ENCODE assay signal across 20 mouse cellular contexts in genomic region chr12:112387836-112388235, GRCm38 (mm10).
A peak's percentile ranks its signal among the peaks of the same experiment; 100 is the strongest.
DNase-seq lines count a peak whose midpoint lies in the region; ATAC-seq and TF ChIP-seq lines count a peak whose summit lies in the region.
"Had no signal": no experiment of that assay in that cellular context is flagged by ENCODE, and none has a peak within 500 bp of the region (broad histone marks: within the 10 kb centered on the region; RNA-seq: fewer than 3 reads in every experiment).

No protein-coding gene starts in this region.

- WGBS in forebrain, embryonic 10.5 days, result 72% methylated on average over 9 of the region's 9 CpGs
- 64% methylated on average over 9 of the region's 9 CpGs for WGBS in forebrain, postnatal 0 days
- 67% methylated on average over 9 of the region's 9 CpGs for WGBS in midbrain, postnatal 0 days
- WGBS in midbrain, embryonic 14.5 days, result 62% methylated on average over 9 of the region's 9 CpGs

- no peak overlapping the region for H3K4me2 ChIP-seq in forebrain, postnatal 0 days (ENCODE audit: low read depth)
- H3K4me2 ChIP-seq in midbrain, postnatal 0 days (ENCODE audit: low read depth, low read length, poor library complexity, severe bottlenecking), result no peak overlapping the region
- no peak overlapping the region for H3K4me2 ChIP-seq in midbrain, embryonic 14.5 days (ENCODE audit: low read length)
- H3K4me2 ChIP-seq: embryonic facial prominence, embryonic 15.5 days; forebrain, embryonic 15.5 days; limb, embryonic 15.5 days; lung, embryonic 15.5 days; neural tube, embryonic 12.5 days had no signal

- no peak for ATAC-seq in forebrain, postnatal 0 days
- ATAC-seq in midbrain, postnatal 0 days (ENCODE audit: low FRiP score), result no peak
- no peak for ATAC-seq in midbrain, embryonic 14.5 days (ENCODE audit: low FRiP score, low TSS enrichment)
- ATAC-seq: forebrain, embryonic 15.5 days; Patski had no signal

- no peak for DNase-seq in forebrain, embryonic 10.5 days (ENCODE audit: extremely low spot score, low spot score)
- DNase-seq in forebrain, postnatal 0 days, result no peak
- no peak for DNase-seq in layer of hippocampus, adult 2 months (ENCODE audit: low spot score in 2 of 2)
- DNase-seq in layer of hippocampus, postnatal 25 days (ENCODE audit: extremely low spot score in 1 of 2, low spot score in 1 of 2), result no peak
- no peak for DNase-seq in midbrain, postnatal 0 days (ENCODE audit: low spot score)
- no peak for DNase-seq in midbrain, embryonic 14.5 days
- no peak for DNase-seq in cerebellum, adult 9-10 months
- no peak for DNase-seq in left cerebral cortex, adult 9 months (ENCODE audit: low spot score in 2 of 2)
- DNase-seq: cerebellum, postnatal 10 days; embryo, embryonic 11 days; heart, adult 11 months; spleen, adult 18-20 months had no signal

- peaks cover 38% of the 10 kb centered on the region for H3K4me1 ChIP-seq in forebrain, embryonic 10.5 days
- no peaks in the 10 kb centered on the region for H3K4me1 ChIP-seq in forebrain, postnatal 0 days (ENCODE audit: insufficient read depth)
- H3K4me1 ChIP-seq in midbrain, postnatal 0 days (ENCODE audit: insufficient read depth, low read length), result no peaks in the 10 kb centered on the region
- no peaks in the 10 kb centered on the region for H3K4me1 ChIP-seq in midbrain, embryonic 14.5 days (ENCODE audit: control insufficient read depth, insufficient read depth, low read length)
- H3K4me1 ChIP-seq: embryonic facial prominence, embryonic 15.5 days; limb, embryonic 15.5 days; lung, embryonic 15.5 days; megakaryocyte, embryonic 14.5 days had no signal

- H3K9ac ChIP-seq in forebrain, postnatal 0 days, result no peak overlapping the region
- H3K9ac ChIP-seq in midbrain, postnatal 0 days (replicated peaks; ENCODE audit: low read length, poor library complexity, severe bottlenecking), result no peak overlapping the region
- H3K9ac ChIP-seq in midbrain, embryonic 14.5 days (replicated peaks; ENCODE audit: low read length), result no peak overlapping the region
- H3K9ac ChIP-seq: embryonic facial prominence, embryonic 15.5 days; forebrain, embryonic 15.5 days; limb, embryonic 15.5 days; lung, embryonic 15.5 days; neural tube, embryonic 12.5 days had no signal

- H3K27ac ChIP-seq in forebrain, embryonic 10.5 days, result peak overlapping the region; percentile 78
- no peak overlapping the region for H3K27ac ChIP-seq in forebrain, postnatal 0 days (ENCODE audit: low read depth, low read length)
- no peak overlapping the region for H3K27ac ChIP-seq in layer of hippocampus, adult 2 months
- H3K27ac ChIP-seq in midbrain, postnatal 0 days (ENCODE audit: low read depth, low read length), result no peak overlapping the region
- H3K27ac ChIP-seq in midbrain, embryonic 14.5 days (replicated peaks; ENCODE audit: low read depth, low read length), result no peak overlapping the region
- H3K27ac ChIP-seq: embryonic facial prominence, embryonic 15.5 days; forebrain, embryonic 15.5 days; left cerebral cortex, adult 2 months; limb, embryonic 15.5 days; lung, embryonic 15.5 days; neural tube, embryonic 12.5 days had no signal

- H3K9me3 ChIP-seq in forebrain, embryonic 10.5 days, result no peaks in the 10 kb centered on the region
- H3K9me3 ChIP-seq in forebrain, postnatal 0 days (ENCODE audit: low read length), result no peaks in the 10 kb centered on the region
- H3K9me3 ChIP-seq in midbrain, postnatal 0 days (ENCODE audit: low read length), result no peaks in the 10 kb centered on the region
- no peaks in the 10 kb centered on the region for H3K9me3 ChIP-seq in midbrain, embryonic 14.5 days (ENCODE audit: control insufficient read depth, low read length)
- H3K9me3 ChIP-seq: embryonic facial prominence, embryonic 15.5 days; forebrain, embryonic 15.5 days; limb, embryonic 15.5 days; lung, embryonic 15.5 days; megakaryocyte, embryonic 14.5 days had no signal

- H3K4me3 ChIP-seq in forebrain, embryonic 10.5 days, result no peak overlapping the region
- H3K4me3 ChIP-seq in forebrain, postnatal 0 days (ENCODE audit: low read depth, low read length), result no peak overlapping the region
- H3K4me3 ChIP-seq in layer of hippocampus, adult 2 months, result no peak overlapping the region
- H3K4me3 ChIP-seq in midbrain, postnatal 0 days (ENCODE audit: low read depth, low read length), result no peak overlapping the region
- H3K4me3 ChIP-seq in midbrain, embryonic 14.5 days (replicated peaks; ENCODE audit: low read depth, low read length), result no peak overlapping the region
- H3K4me3 ChIP-seq: embryonic facial prominence, embryonic 15.5 days; forebrain, embryonic 15.5 days; left cerebral cortex, adult 2 months; limb, embryonic 15.5 days; lung, embryonic 15.5 days; megakaryocyte, embryonic 14.5 days; neural tube, embryonic 12.5 days had no signal

- H3K27me3 ChIP-seq in forebrain, embryonic 10.5 days (ENCODE audit: poor library complexity, severe bottlenecking), result 0 out of 2 replicates have a peak, but pooled peaks cover 11% of the 10 kb centered on the region
- no peaks in the 10 kb centered on the region for H3K27me3 ChIP-seq in forebrain, postnatal 0 days (ENCODE audit: insufficient read depth, low read length)
- peaks cover 10% of the 10 kb centered on the region; the same call in 1 of the 2 replicates for H3K27me3 ChIP-seq in midbrain, postnatal 0 days (ENCODE audit: insufficient read depth, low read length)
- H3K27me3 ChIP-seq in midbrain, embryonic 14.5 days (ENCODE audit: control insufficient read depth, insufficient read depth, low read length), result peaks cover 21% of the 10 kb centered on the region
- H3K27me3 ChIP-seq: embryonic facial prominence, embryonic 15.5 days; forebrain, embryonic 15.5 days; limb, embryonic 15.5 days; lung, embryonic 15.5 days; neural tube, embryonic 12.5 days had no signal

- H3K36me3 ChIP-seq in forebrain, embryonic 10.5 days (replicated peaks), result no peaks in the 10 kb centered on the region
- H3K36me3 ChIP-seq in forebrain, postnatal 0 days (ENCODE audit: insufficient read depth), result no peaks in the 10 kb centered on the region
- no peaks in the 10 kb centered on the region for H3K36me3 ChIP-seq in midbrain, postnatal 0 days (ENCODE audit: insufficient read depth, low read length)
- H3K36me3 ChIP-seq in midbrain, embryonic 14.5 days (ENCODE audit: control insufficient read depth, insufficient read depth, low read length), result no peaks in the 10 kb centered on the region
- H3K36me3 ChIP-seq: embryonic facial prominence, embryonic 15.5 days; forebrain, embryonic 15.5 days; limb, embryonic 15.5 days; lung, embryonic 15.5 days; neural tube, embryonic 12.5 days had no signal

- no peak for TF ChIP-seq CTCF in forebrain, postnatal 0 days (IDR thresholded peaks at IDR 0.05; ENCODE audit: low read depth)
- TF ChIP-seq CTCF in layer of hippocampus, adult 2 months (conservative IDR thresholded peaks at IDR 0.05), result peak; percentile 20
- TF ChIP-seq CTCF in midbrain, postnatal 0 days (IDR thresholded peaks at IDR 0.05), result peak; percentile 26; the same call in 1 of the 2 replicates
